Mouse (Mus musculus): ENCODE data around the gene Asl. TPM values are rescaled to one million over a fixed set of nuclear protein-coding genes. Genes with fewer than 3 reads are reported as not detected.

Asl gene
- polyA plus RNA-seq, 1 experiment from 2014 or later: 20.9 TPM

- Histone ChIP-seq H3K9ac (no peak overlapping the region), H3K4me3 (replicated peaks) (no peak overlapping the region), H3K9me3 (no peaks in the 10 kb centered on the region), H3K27ac (no peak overlapping the region), H3K4me2 (no peak overlapping the region), H3K27me3 (no peaks in the 10 kb centered on the region), H3K36me3 (replicated peaks) (peaks cover 39% of the 10 kb centered on the region), H3K4me1 (no peaks in the 10 kb centered on the region)
- 98% methylated on average over 2 of the region's 2 CpGs for WGBS
- ATAC-seq (ENCODE audit: low FRiP score): no peak
Observed at GRCm38 (mm10) chr5:130056303-130056702, 27.3 kb upstream of the Asl start.

GRCm38 (mm10) chr5:130055688-130056087 lies 26.6 kb upstream of the Asl start:
- no peaks in the 10 kb centered on the region for H3K9me3 ChIP-seq
- H3K27ac ChIP-seq: no peak overlapping the region
- peaks cover 42% of the 10 kb centered on the region for H3K36me3 ChIP-seq (replicated peaks)
- WGBS: 95% methylated on average over 4 of the region's 4 CpGs
- no peak overlapping the region for H3K4me2 ChIP-seq
- H3K9ac ChIP-seq: no peak overlapping the region
- ATAC-seq (ENCODE audit: low FRiP score): no peak
- no peaks in the 10 kb centered on the region for H3K27me3 ChIP-seq
- H3K4me3 ChIP-seq (replicated peaks): no peak overlapping the region
- no peaks in the 10 kb centered on the region for H3K4me1 ChIP-seq

GRCm38 (mm10) chr5:130052955-130053354 lies 23.9 kb upstream of the Asl start:
- Histone ChIP-seq H3K27ac (no peak overlapping the region), H3K4me3 (replicated peaks) (no peak overlapping the region), H3K4me1 (no peaks in the 10 kb centered on the region; the same call in 1 of the 2 replicates), H3K4me2 (no peak overlapping the region), H3K27me3 (no peaks in the 10 kb centered on the region), H3K9me3 (no peaks in the 10 kb centered on the region), H3K36me3 (replicated peaks) (peaks cover 48% of the 10 kb centered on the region), H3K9ac (no peak overlapping the region)
- 90% methylated on average over 6 of the region's 6 CpGs for WGBS
- ATAC-seq (ENCODE audit: low FRiP score): no peak

- no peaks in the 10 kb centered on the region; the same call in 1 of the 2 replicates for H3K4me1 ChIP-seq
- WGBS: 69% methylated on average over 5 of the region's 5 CpGs
- H3K27me3 ChIP-seq: no peaks in the 10 kb centered on the region
- H3K36me3 ChIP-seq (replicated peaks): peaks cover 51% of the 10 kb centered on the region
- no peak overlapping the region for H3K27ac ChIP-seq
- H3K4me3 ChIP-seq (replicated peaks): no peak overlapping the region
- no peak overlapping the region for H3K4me2 ChIP-seq
- no peak for ATAC-seq (ENCODE audit: low FRiP score)
- no peaks in the 10 kb centered on the region for H3K9me3 ChIP-seq
- H3K9ac ChIP-seq: no peak overlapping the region
Observed at GRCm38 (mm10) chr5:130052510-130052909, 23.5 kb upstream of the Asl start.

GRCm38 (mm10) chr5:130051073-130051860 lies 22.2 kb upstream of the Asl start:
- Histone ChIP-seq H3K9me3 (no peaks in the 10 kb centered on the region), H3K4me2 (no peak overlapping the region), H3K27me3 (no peaks in the 10 kb centered on the region), H3K9ac (no peak overlapping the region), H3K4me1 (no peaks in the 10 kb centered on the region; the same call in 1 of the 2 replicates), H3K36me3 (replicated peaks) (peaks cover 63% of the 10 kb centered on the region), H3K4me3 (replicated peaks) (no peak overlapping the region), H3K27ac (no peak overlapping the region)
- ATAC-seq (ENCODE audit: low FRiP score): no peak
- 86% methylated on average over 15 of the region's 15 CpGs for whole genome bisulfite sequencing

GRCm38 (mm10) chr5:130050416-130050815 lies 21.4 kb upstream of the Asl start:
- ATAC-seq (ENCODE audit: low FRiP score): no peak
- H3K4me2 ChIP-seq: no peak overlapping the region
- WGBS: 61% methylated on average over 6 of the region's 6 CpGs

GRCm38 (mm10) chr5:130048786-130049520 lies 19.9 kb upstream of the Asl start:
- no peaks in the 10 kb centered on the region for H3K9me3 ChIP-seq
- H3K4me3 ChIP-seq (replicated peaks): no peak overlapping the region
- H3K27ac ChIP-seq: no peak overlapping the region
- peaks cover 71% of the 10 kb centered on the region for H3K36me3 ChIP-seq (replicated peaks)
- no peaks in the 10 kb centered on the region; the same call in 1 of the 2 replicates for H3K4me1 ChIP-seq
- 85% methylated on average over 15 of the region's 15 CpGs for WGBS
- H3K9ac ChIP-seq: no peak overlapping the region
- ATAC-seq (ENCODE audit: low FRiP score): no peak
- H3K27me3 ChIP-seq: no peaks in the 10 kb centered on the region
- H3K4me2 ChIP-seq: no peak overlapping the region

More at GRCm38 (mm10) chr5:130050416-130050815, 21.4 kb upstream of the Asl start:
- no peak overlapping the region for H3K9ac ChIP-seq
- H3K9me3 ChIP-seq: no peaks in the 10 kb centered on the region
- no peak overlapping the region for H3K27ac ChIP-seq
- H3K4me1 ChIP-seq: no peaks in the 10 kb centered on the region; the same call in 1 of the 2 replicates
- peaks cover 67% of the 10 kb centered on the region for H3K36me3 ChIP-seq (replicated peaks)
- no peak overlapping the region for H3K4me3 ChIP-seq (replicated peaks)
- H3K27me3 ChIP-seq: no peaks in the 10 kb centered on the region

GRCm38 (mm10) chr5:130047013-130047412 lies 18.0 kb upstream of the Asl start:
- no peak overlapping the region for H3K4me2 ChIP-seq
- no peak for ATAC-seq (ENCODE audit: low FRiP score)
- H3K9ac ChIP-seq: no peak overlapping the region
- H3K9me3 ChIP-seq: no peaks in the 10 kb centered on the region
- H3K4me3 ChIP-seq (replicated peaks): no peak overlapping the region
- H3K36me3 ChIP-seq (replicated peaks): peaks cover 83% of the 10 kb centered on the region
- no peaks in the 10 kb centered on the region; the same call in 1 of the 2 replicates for H3K4me1 ChIP-seq
- 81% methylated on average over 6 of the region's 6 CpGs for WGBS
- H3K27me3 ChIP-seq: no peaks in the 10 kb centered on the region
- H3K27ac ChIP-seq: no peak overlapping the region

- H3K4me1 ChIP-seq: no peaks in the 10 kb centered on the region; the same call in 1 of the 2 replicates
- no peak overlapping the region for H3K9ac ChIP-seq
- H3K36me3 ChIP-seq (replicated peaks): peaks cover 85% of the 10 kb centered on the region
- ATAC-seq (ENCODE audit: low FRiP score): no peak
- 94% methylated on average over 10 of the region's 10 CpGs for WGBS
- no peak overlapping the region for H3K4me3 ChIP-seq (replicated peaks)
- no peaks in the 10 kb centered on the region for H3K27me3 ChIP-seq
- H3K4me2 ChIP-seq: no peak overlapping the region
- H3K9me3 ChIP-seq: no peaks in the 10 kb centered on the region
- no peak overlapping the region for H3K27ac ChIP-seq
Observed at GRCm38 (mm10) chr5:130046589-130046988, 17.5 kb upstream of the Asl start.

GRCm38 (mm10) chr5:130046100-130046499 lies 17.1 kb upstream of the Asl start:
- Histone ChIP-seq H3K36me3 (replicated peaks) (peaks cover 84% of the 10 kb centered on the region), H3K27ac (no peak overlapping the region), H3K9ac (no peak overlapping the region), H3K27me3 (no peaks in the 10 kb centered on the region), H3K4me2 (no peak overlapping the region), H3K4me3 (replicated peaks) (no peak overlapping the region), H3K4me1 (no peaks in the 10 kb centered on the region; the same call in 1 of the 2 replicates), H3K9me3 (no peaks in the 10 kb centered on the region)
- WGBS: 80% methylated on average over 7 of the region's 7 CpGs
- ATAC-seq (ENCODE audit: low FRiP score): no peak

GRCm38 (mm10) chr5:130044201-130044695 lies 15.2 kb upstream of the Asl start:
- H3K36me3 ChIP-seq (replicated peaks): peaks cover 85% of the 10 kb centered on the region
- H3K4me2 ChIP-seq: no peak overlapping the region
- no peak overlapping the region for H3K9ac ChIP-seq
- no peaks in the 10 kb centered on the region for H3K9me3 ChIP-seq
- no peak overlapping the region for H3K4me3 ChIP-seq (replicated peaks)
- no peak overlapping the region for H3K27ac ChIP-seq
- 88% methylated on average over 7 of the region's 7 CpGs for WGBS
- H3K4me1 ChIP-seq: no peaks in the 10 kb centered on the region
- no peak for ATAC-seq (ENCODE audit: low FRiP score)
- no peaks in the 10 kb centered on the region for H3K27me3 ChIP-seq

GRCm38 (mm10) chr5:130043741-130044140 lies 14.7 kb upstream of the Asl start:
- no peak overlapping the region for H3K4me3 ChIP-seq (replicated peaks)
- H3K9ac ChIP-seq: no peak overlapping the region
- H3K36me3 ChIP-seq (replicated peaks): peaks cover 80% of the 10 kb centered on the region
- H3K4me1 ChIP-seq: no peaks in the 10 kb centered on the region
- H3K27me3 ChIP-seq: no peaks in the 10 kb centered on the region
- no peak for ATAC-seq (ENCODE audit: low FRiP score)
- no peak overlapping the region for H3K4me2 ChIP-seq
- no peak overlapping the region for H3K27ac ChIP-seq
- H3K9me3 ChIP-seq: no peaks in the 10 kb centered on the region
- WGBS: 94% methylated on average over 3 of the region's 3 CpGs
